Mouse (Mus musculus) heart, embryonic 14.5 days (tissue): ENCODE data around the gene Tshz2. TPM values are rescaled to one million over a fixed set of nuclear protein-coding genes. Genes with fewer than 3 reads are reported as not detected.

Source experiments
- ATAC-seq: fragments of 200-750 bp; cut with Nextera tagmentation; 2 replicates; pipeline ENCODE4 v1.8.0; 2017; ENCODE audit warnings: low read depth, moderate TSS enrichment; ENCODE audit not compliant: insufficient number of reproducible peaks, insufficient read depth, low FRiP score
- H3K27ac ChIP-seq, 2 experiments: fragments of 200-500 bp in 1 of 2; fragments of 300-500 bp in 1 of 2; sonication (generic) in 1 of 2; replicated peaks in 1 of 2; 2 replicates each; pipeline ENCODE4 v1.5.1; 2012 to 2014; ENCODE audit warnings: low read depth in 2 of 2, low read length in 2 of 2, control low read depth in 1 of 2, mild to moderate bottlenecking in 1 of 2, mixed read lengths in 1 of 2; ENCODE audit not compliant: control insufficient read depth in 1 of 2, insufficient read depth in 1 of 2
- H3K27me3 ChIP-seq: fragments of 300-500 bp; sonication (generic); 2 replicates; pipeline ENCODE4 v1.6.1; 2014; ENCODE audit warnings: mild to moderate bottlenecking, low read length, control low read depth; ENCODE audit not compliant: control insufficient read depth, insufficient read depth
- H3K36me3 ChIP-seq: fragments of 300-500 bp; sonication (generic); 2 replicates; pipeline ENCODE4 v1.6.1; 2014; ENCODE audit warnings: mild to moderate bottlenecking, control low read depth, low read length, mixed read lengths; ENCODE audit not compliant: control insufficient read depth, insufficient read depth
- H3K4me1 ChIP-seq, 2 experiments: fragments of 200-500 bp in 1 of 2; fragments of 300-500 bp in 1 of 2; sonication (generic) in 1 of 2; 2 replicates each; pipeline ENCODE4 v1.6.1; 2012 to 2014; ENCODE audit warnings: low read length in 2 of 2, control low read depth in 1 of 2, mixed read lengths in 1 of 2; ENCODE audit not compliant: control insufficient read depth in 2 of 2, insufficient read depth in 2 of 2
- H3K4me2 ChIP-seq: fragments of 300-500 bp; sonication (generic); 2 replicates; pipeline ENCODE4 v1.6.1; 2014; ENCODE audit warnings: mild to moderate bottlenecking, low read length
- H3K4me3 ChIP-seq, 2 experiments: fragments of 200-500 bp in 1 of 2; fragments of 300-500 bp in 1 of 2; sonication (generic) in 1 of 2; 2 replicates each; pipeline ENCODE4 v1.5.1; 2012 to 2014; ENCODE audit warnings: low read length in 2 of 2, mild to moderate bottlenecking in 2 of 2, control low read depth in 1 of 2, low read depth in 1 of 2, moderate library complexity in 1 of 2; ENCODE audit not compliant: control insufficient read depth in 1 of 2, insufficient read depth in 1 of 2
- H3K9ac ChIP-seq: fragments of 300-500 bp; sonication (generic); 2 replicates; pipeline ENCODE4 v1.6.1; 2014; ENCODE audit warnings: mild to moderate bottlenecking, low read length
- H3K9me3 ChIP-seq: fragments of 300-500 bp; sonication (generic); 2 replicates; pipeline ENCODE4 v1.6.1; 2016; ENCODE audit warnings: low read length, control low read depth; ENCODE audit not compliant: control insufficient read depth
- WGBS: fragments of 180-500 bp; shearing (Covaris S2); extraction: QIAGEN DNeasy Blood & Tissue Kit; methylation state at CpG from one replicate; pipeline ENCODE4 v1.1.7; 2014; 5-methylcytosine and 5-hydroxymethylcytosine counted together
- polyA plus RNA-seq: library from polyadenylated mRNA; unstranded; fragments of >200 nt; fragmentation: Nextera tagmentation; extraction: Ambion mirVana; gene quantifications from 2 replicates; pipeline ENCODE4 v1.2.1, GENCODE M21; 2014

Gene Tshz2
- polyA plus RNA-seq, 1 experiment from 2014 or later = 3.4 TPM

DNA sequence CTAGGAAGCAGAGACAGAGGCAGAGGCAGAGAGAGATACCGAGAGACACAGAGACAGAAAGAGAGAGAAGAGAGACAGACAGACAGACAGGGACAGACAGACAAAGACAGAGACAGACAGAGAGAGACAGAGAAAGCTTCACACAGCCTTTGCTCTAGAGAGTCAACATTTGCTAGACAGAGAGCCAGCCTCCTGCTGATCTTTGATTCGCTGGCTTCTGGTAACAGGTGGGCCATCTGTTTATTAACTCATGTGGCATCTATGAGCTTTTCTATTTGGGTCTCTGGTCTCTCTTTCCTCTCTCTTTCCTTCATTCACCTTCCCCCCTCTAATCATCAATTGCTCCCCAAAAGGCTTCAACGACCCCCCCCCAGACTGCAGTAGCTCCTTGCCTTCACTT, 181.5 kb downstream of the Tshz2 start:
- Histone ChIP-seq H3K27ac (no peak overlapping the region), H3K4me2 (no peak overlapping the region), H3K4me1 (no peaks in the 10 kb centered on the region), H3K9me3 (no peaks in the 10 kb centered on the region), H3K36me3 (no peaks in the 10 kb centered on the region), H3K9ac (no peak overlapping the region), H3K4me3 (no peak overlapping the region), H3K27me3 (no peaks in the 10 kb centered on the region)
- 71% methylated on average over 3 of the region's 3 CpGs for WGBS
- ATAC-seq = no peak

DNA sequence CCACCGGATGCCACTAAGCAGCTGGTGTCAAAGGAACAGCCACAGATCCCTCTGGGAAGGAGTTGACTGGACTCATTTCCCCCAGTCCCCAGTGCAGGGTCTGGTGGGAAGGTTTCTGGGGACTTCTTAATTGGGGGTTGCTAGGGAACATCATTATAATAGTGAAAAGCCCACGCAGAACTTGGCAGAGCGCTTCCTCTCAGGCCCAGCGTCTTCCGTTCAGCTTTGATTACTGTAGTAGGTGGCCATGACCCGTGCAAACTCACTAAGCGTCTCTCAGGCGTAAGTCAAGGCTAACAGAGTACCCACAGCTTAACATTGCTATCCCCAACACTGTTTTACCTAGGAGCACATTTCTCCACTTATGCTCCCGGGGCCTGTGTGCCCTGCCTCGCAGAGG, 181.9 kb downstream of the Tshz2 start:
- no peaks in the 10 kb centered on the region for H3K4me1 ChIP-seq
- ATAC-seq = no peak
- no peaks in the 10 kb centered on the region for H3K27me3 ChIP-seq
- H3K9me3 ChIP-seq = no peaks in the 10 kb centered on the region
- H3K4me3 ChIP-seq = no peak overlapping the region
- no peak overlapping the region for H3K4me2 ChIP-seq
- no peak overlapping the region for H3K9ac ChIP-seq
- H3K36me3 ChIP-seq = no peaks in the 10 kb centered on the region
- no peak overlapping the region for H3K27ac ChIP-seq
- 88% methylated on average over 10 of the region's 10 CpGs for WGBS

DNA sequence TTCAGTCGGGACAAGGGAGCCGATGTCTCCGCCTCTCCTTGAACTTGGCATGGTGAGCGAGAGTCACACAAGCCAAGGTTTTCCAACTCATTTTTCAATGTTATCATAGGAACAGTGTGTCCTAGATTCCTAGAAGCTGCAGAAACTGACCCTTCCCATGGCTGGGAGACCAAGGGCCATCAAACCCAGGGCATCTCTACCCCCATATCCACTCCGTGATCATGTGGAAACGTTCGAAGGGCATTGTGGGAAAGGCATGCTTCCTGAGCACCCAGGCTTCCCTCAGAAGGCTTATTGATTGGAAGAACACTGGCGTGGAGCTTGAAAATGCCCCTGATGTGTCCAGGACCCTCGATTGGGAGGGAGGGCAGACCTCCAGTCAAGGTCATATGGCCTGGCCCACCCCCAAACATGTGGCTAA, 188.2 kb downstream of the Tshz2 start:
- H3K36me3 ChIP-seq = no peaks in the 10 kb centered on the region
- no peak overlapping the region for H3K4me3 ChIP-seq
- ATAC-seq = no peak
- 87% methylated on average over 9 of the region's 9 CpGs for WGBS
- no peaks in the 10 kb centered on the region for H3K4me1 ChIP-seq
- H3K9ac ChIP-seq = no peak overlapping the region
- no peaks in the 10 kb centered on the region for H3K9me3 ChIP-seq
- no peaks in the 10 kb centered on the region for H3K27me3 ChIP-seq
- H3K4me2 ChIP-seq = no peak overlapping the region
- H3K27ac ChIP-seq = no peak overlapping the region

DNA sequence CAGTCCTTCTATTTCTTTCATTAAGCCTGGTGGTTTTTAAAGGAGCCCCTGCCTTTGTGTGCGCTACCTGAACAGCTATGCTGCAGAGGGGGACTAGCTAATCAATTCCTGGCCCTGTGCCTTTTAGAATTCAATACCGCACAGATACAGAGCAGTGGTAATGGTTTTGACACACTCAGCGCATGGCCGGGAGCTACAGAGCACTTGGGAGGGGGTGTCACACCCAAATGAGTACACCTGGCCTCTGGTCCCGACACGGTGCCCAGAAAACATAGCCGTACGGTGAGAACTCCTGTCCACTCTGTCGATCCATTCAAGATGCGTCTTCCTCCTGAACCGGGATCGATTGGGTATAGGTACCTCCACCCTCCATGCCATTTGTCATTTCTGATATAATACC, 193.1 kb downstream of the Tshz2 start:
- 86% methylated on average over 12 of the region's 12 CpGs for WGBS
- Histone ChIP-seq H3K4me1 (no peaks in the 10 kb centered on the region), H3K9me3 (no peaks in the 10 kb centered on the region), H3K27ac (no peak overlapping the region), H3K9ac (no peak overlapping the region), H3K4me3 (no peak overlapping the region), H3K36me3 (no peaks in the 10 kb centered on the region), H3K4me2 (no peak overlapping the region), H3K27me3 (no peaks in the 10 kb centered on the region)
- ATAC-seq = no peak

DNA sequence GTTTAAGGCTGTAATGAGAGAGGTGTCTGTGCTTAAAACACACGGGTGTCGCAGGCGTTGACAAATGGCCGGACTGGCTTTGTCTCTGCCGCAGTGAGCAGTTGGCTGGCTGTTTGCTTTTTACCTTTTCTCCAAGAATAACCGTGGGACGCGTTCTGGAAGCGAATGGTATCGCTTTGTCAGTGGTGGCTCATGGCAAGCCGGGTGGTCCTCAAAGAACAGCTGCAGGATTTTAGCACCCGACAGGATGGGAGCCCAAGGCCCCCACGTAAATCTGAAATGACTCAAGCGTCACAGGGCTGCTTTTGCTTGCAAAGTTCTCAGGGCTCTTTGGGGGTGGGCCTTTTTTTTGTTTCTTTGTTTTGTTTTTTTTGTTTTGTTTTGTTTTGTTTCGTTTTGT, 193.5 kb downstream of the Tshz2 start:
- H3K9me3 ChIP-seq = no peaks in the 10 kb centered on the region
- no peak overlapping the region for H3K4me3 ChIP-seq
- no peak overlapping the region for H3K27ac ChIP-seq
- ATAC-seq = no peak
- no peak overlapping the region for H3K9ac ChIP-seq
- no peaks in the 10 kb centered on the region for H3K4me1 ChIP-seq
- no peak overlapping the region for H3K4me2 ChIP-seq
- H3K36me3 ChIP-seq = no peaks in the 10 kb centered on the region
- no peaks in the 10 kb centered on the region for H3K27me3 ChIP-seq
- 55% methylated on average over 15 of the region's 15 CpGs for WGBS

DNA sequence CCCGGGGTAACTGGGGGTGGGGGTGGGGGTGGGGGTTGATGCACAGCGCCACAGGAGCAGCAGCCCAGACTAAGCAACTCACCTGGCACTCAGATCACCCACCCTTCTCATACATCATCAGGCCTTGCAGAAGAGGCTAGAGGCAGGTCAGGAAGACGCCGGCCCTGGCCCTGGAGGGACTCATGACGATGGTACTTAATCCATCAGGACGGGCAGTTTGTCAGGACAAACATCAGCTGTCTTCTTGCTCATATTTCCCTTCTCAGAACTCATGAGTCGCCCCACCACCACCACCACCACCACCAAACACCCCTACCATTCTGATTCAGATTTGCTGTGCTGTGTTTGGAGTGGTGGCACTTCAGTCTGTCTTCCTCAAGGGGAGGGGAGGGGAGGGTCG, 194.0 kb downstream of the Tshz2 start:
- ATAC-seq = no peak
- Histone ChIP-seq H3K27ac (no peak overlapping the region), H3K9me3 (no peaks in the 10 kb centered on the region), H3K27me3 (no peaks in the 10 kb centered on the region), H3K4me1 (no peaks in the 10 kb centered on the region), H3K36me3 (no peaks in the 10 kb centered on the region), H3K4me2 (no peak overlapping the region), H3K4me3 (no peak overlapping the region), H3K9ac (no peak overlapping the region)
- 67% methylated on average over 8 of the region's 8 CpGs for WGBS

DNA sequence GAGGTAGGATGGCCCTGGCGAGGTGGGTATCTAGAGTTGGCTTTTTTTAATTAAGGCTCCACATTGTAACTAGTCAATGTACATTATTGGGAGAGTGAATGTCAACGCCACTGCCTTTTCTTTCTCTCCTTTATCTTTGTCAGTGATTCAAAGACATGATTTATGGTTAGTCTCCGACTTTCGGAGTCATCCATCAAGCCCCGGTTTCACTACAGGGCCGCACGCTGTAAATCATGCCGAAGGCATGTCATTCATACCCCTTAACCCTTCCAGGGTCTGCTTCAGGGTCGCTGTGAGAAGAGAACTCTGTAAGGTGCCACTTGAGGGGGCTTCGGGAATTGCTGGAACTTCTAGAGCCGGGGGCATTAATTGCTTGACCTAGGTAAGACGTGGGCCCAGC, 199.4 kb downstream of the Tshz2 start:
- no peaks in the 10 kb centered on the region for H3K36me3 ChIP-seq
- H3K4me1 ChIP-seq = peaks cover 0 to 2% of the 10 kb centered on the region in 2 experiments; a peak in 2 of 4 replicates
- 84% methylated on average over 12 of the region's 12 CpGs for WGBS
- H3K27ac ChIP-seq = no peak overlapping the region
- H3K4me2 ChIP-seq = no peak overlapping the region
- H3K9ac ChIP-seq = no peak overlapping the region
- H3K9me3 ChIP-seq = no peaks in the 10 kb centered on the region
- ATAC-seq = no peak
- no peak overlapping the region for H3K4me3 ChIP-seq
- H3K27me3 ChIP-seq = no peaks in the 10 kb centered on the region

DNA sequence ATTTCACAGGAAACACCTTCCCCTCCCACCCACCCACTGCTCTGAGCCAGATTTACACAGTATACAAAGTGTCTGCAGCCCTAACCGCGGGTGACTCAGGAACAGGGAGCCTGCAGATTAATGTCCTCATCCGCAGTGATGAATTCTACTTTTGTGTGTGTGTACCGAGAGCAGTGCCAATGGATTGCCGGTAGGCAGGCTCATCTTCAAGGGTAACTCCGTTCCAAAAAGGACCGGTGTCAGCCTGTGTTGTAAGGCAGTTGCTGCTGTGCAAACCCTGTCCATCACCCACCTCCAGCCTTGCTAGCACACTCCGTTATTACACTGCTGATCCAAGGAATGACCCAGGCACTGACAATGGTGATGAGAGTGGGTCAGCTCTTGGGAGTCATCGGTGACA, 200.8 kb downstream of the Tshz2 start:
- Histone ChIP-seq H3K4me2 (no peak overlapping the region), H3K9me3 (no peaks in the 10 kb centered on the region), H3K4me3 (no peak overlapping the region), H3K36me3 (no peaks in the 10 kb centered on the region), H3K4me1 (peaks cover 0 to 2% of the 10 kb centered on the region in 2 experiments; a peak in 2 of 4 replicates), H3K9ac (no peak overlapping the region), H3K27ac (no peak overlapping the region), H3K27me3 (no peaks in the 10 kb centered on the region)
- 79% methylated on average over 9 of the region's 9 CpGs for WGBS
- no peak for ATAC-seq
